Mouse (Mus musculus) liver, embryonic 16.5 days (tissue): ENCODE measurements around the gene Rgs1. TPM values are rescaled to one million over a fixed set of nuclear protein-coding genes. Genes with fewer than 3 reads are reported as not detected.

ENCODE experiments used
- ATAC-seq: fragments of 200-750 bp; cut with Nextera tagmentation; 2 replicates; pipeline ENCODE4 v1.8.0; 2017; ENCODE audit warnings: low read depth, mild to moderate bottlenecking, moderate number of reproducible peaks, moderate library complexity
- H3K27ac ChIP-seq: fragments of 300-500 bp; sonication (generic); 2 replicates; pipeline ENCODE4 v1.5.1; 2014; ENCODE audit warnings: mild to moderate bottlenecking, low read length
- H3K27me3 ChIP-seq: fragments of 300-500 bp; sonication (generic); 2 replicates; pipeline ENCODE4 v1.6.1; 2014; ENCODE audit warnings: low read depth, low read length, mixed read lengths; ENCODE audit not compliant: control insufficient read depth, insufficient read depth
- H3K36me3 ChIP-seq: fragments of 300-500 bp; sonication (generic); 2 replicates; pipeline ENCODE4 v1.6.1; 2014; ENCODE audit warnings: mild to moderate bottlenecking; ENCODE audit not compliant: control insufficient read depth, insufficient read depth
- H3K4me1 ChIP-seq: fragments of 300-500 bp; sonication (generic); 2 replicates; pipeline ENCODE4 v1.6.1; 2014; ENCODE audit warnings: low read depth, low read length, mixed read lengths; ENCODE audit not compliant: control insufficient read depth
- H3K4me2 ChIP-seq: fragments of 300-500 bp; sonication (generic); 2 replicates; pipeline ENCODE4 v1.6.1; 2014; ENCODE audit warnings: low read depth, low read length, mixed read lengths
- H3K4me3 ChIP-seq: fragments of 300-500 bp; sonication (generic); 2 replicates; pipeline ENCODE4 v1.5.1; 2014; ENCODE audit warnings: low read depth, mild to moderate bottlenecking, low read length
- H3K9ac ChIP-seq: fragments of 300-500 bp; sonication (generic); 2 replicates; pipeline ENCODE4 v1.6.1; 2014; ENCODE audit warnings: low read depth, low read length
- H3K9me3 ChIP-seq: fragments of 300-500 bp; sonication (generic); replicated peaks from 2 replicates; pipeline ENCODE4 v1.6.1; 2016; ENCODE audit warnings: low read length; ENCODE audit not compliant: control insufficient read depth
- WGBS: fragments of 180-500 bp; shearing (Covaris S2); extraction: QIAGEN DNeasy Blood & Tissue Kit; methylation state at CpG from one replicate; pipeline ENCODE4 v1.1.7; 2014; ENCODE audit not compliant: insufficient replicate concordance; 5-methylcytosine and 5-hydroxymethylcytosine counted together
- polyA plus RNA-seq: library from polyadenylated mRNA; unstranded; fragments of >200 nt; fragmentation: Nextera tagmentation; extraction: Ambion mirVana; gene quantifications from 2 replicates; pipeline ENCODE4 v1.2.1, GENCODE M21; 2015

Rgs1 gene
- polyA plus RNA-seq, 1 experiment from 2014 or later, result 0.54 TPM

- no peaks in the 10 kb centered on the region for H3K4me1 ChIP-seq
- WGBS, result 58% methylated on average over 2 of the region's 2 CpGs
- no peak for ATAC-seq
- H3K4me2 ChIP-seq, result no peak overlapping the region
- H3K27ac ChIP-seq, result no peak overlapping the region
- H3K9ac ChIP-seq, result no peak overlapping the region
- H3K9me3 ChIP-seq, result no peaks in the 10 kb centered on the region
- no peaks in the 10 kb centered on the region for H3K36me3 ChIP-seq
- no peaks in the 10 kb centered on the region for H3K27me3 ChIP-seq
- H3K4me3 ChIP-seq, result no peak overlapping the region
Measured at GRCm38 (mm10) chr1:144204766-144205165, 44.3 kb downstream of the Rgs1 start.

- no peak overlapping the region for H3K27ac ChIP-seq
- H3K4me1 ChIP-seq, result no peaks in the 10 kb centered on the region
- no peak overlapping the region for H3K9ac ChIP-seq
- ATAC-seq, result no peak
- H3K9me3 ChIP-seq, result no peaks in the 10 kb centered on the region
- H3K36me3 ChIP-seq, result no peaks in the 10 kb centered on the region
- no peaks in the 10 kb centered on the region for H3K27me3 ChIP-seq
- H3K4me2 ChIP-seq, result no peak overlapping the region
- WGBS, result 28% methylated on average over 4 of the region's 4 CpGs
- no peak overlapping the region for H3K4me3 ChIP-seq
Measured at GRCm38 (mm10) chr1:144202939-144203338, 46.1 kb downstream of the Rgs1 start.

- Histone ChIP-seq H3K36me3 (no peaks in the 10 kb centered on the region), H3K27ac (no peak overlapping the region), H3K4me1 (no peaks in the 10 kb centered on the region), H3K9me3 (no peaks in the 10 kb centered on the region), H3K9ac (no peak overlapping the region), H3K4me3 (no peak overlapping the region), H3K27me3 (no peaks in the 10 kb centered on the region), H3K4me2 (no peak overlapping the region)
- ATAC-seq, result no peak
- WGBS, result 11% methylated on average over 2 of the region's 2 CpGs
Measured at GRCm38 (mm10) chr1:144200496-144200895, 48.5 kb downstream of the Rgs1 start.

GRCm38 (mm10) chr1:144199538-144199937 lies 49.5 kb downstream of the Rgs1 start:
- Histone ChIP-seq H3K4me1 (no peaks in the 10 kb centered on the region), H3K4me3 (no peak overlapping the region), H3K9me3 (no peaks in the 10 kb centered on the region), H3K27me3 (no peaks in the 10 kb centered on the region), H3K27ac (no peak overlapping the region), H3K9ac (no peak overlapping the region), H3K4me2 (no peak overlapping the region), H3K36me3 (no peaks in the 10 kb centered on the region)
- ATAC-seq, result no peak
- WGBS, result 5% methylated on average over 1 of the region's 1 CpGs

- Histone ChIP-seq H3K27me3 (no peaks in the 10 kb centered on the region), H3K9me3 (no peaks in the 10 kb centered on the region), H3K36me3 (no peaks in the 10 kb centered on the region), H3K27ac (no peak overlapping the region), H3K4me2 (no peak overlapping the region), H3K9ac (no peak overlapping the region), H3K4me3 (no peak overlapping the region), H3K4me1 (no peaks in the 10 kb centered on the region)
- 21% methylated on average over 3 of the region's 3 CpGs for WGBS
- no peak for ATAC-seq
Measured at GRCm38 (mm10) chr1:144197684-144198083, 51.4 kb downstream of the Rgs1 start.

Other genes starting within 250 kb of the Rgs1 start
- gene Rgs2, start 245.1 kb downstream of the Rgs1 start, polyA plus RNA-seq, result 10.6 and 11.1 TPM in 2 replicates
- gene Rgs13, start 71.9 kb downstream of the Rgs1 start, polyA plus RNA-seq, result 0.06 TPM in 1 of 2 replicates, not detected in the other